Mouse (Mus musculus): ENCODE data around the gene Obscn.

Obscn gene

DNA sequence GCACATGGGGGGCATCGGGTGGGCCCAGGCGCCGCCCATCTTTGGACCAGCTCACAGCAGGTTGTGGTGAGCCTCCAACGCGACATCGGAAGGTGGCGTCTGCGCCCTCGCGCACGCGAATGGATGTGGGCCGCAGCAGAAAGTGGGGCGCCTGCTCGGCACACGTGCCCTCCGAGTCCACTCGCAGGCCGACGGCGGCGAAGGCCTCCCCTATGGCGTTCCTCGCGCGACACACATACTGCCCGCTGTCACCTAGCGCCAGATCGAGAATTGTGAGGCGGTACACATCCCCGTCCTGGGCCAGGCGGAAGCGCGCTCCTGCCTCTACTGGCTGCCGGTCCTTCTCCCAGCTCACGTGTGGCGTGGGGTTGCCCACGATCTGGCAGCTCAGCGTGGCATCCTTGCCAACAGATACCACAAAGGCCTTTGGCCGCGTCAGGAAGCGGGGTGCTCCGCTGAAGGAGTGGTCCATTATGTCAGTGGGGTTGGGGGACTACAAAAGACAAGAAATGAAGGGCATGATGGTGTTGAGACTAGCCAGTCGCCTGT lies at the start of gene Obscn:
Obscn (minus strand) TSS at position 499 of the 549 bp plus-strand sequence.
- DNase-seq, result no peak

GRCm38 (mm10) chr11:59185490-59185889 lies 49.3 kb upstream of the Obscn start:
- DNase-seq, result no peak

- DNase-seq, result no peak
Observed at GRCm38 (mm10) chr11:59183821-59184220, 47.6 kb upstream of the Obscn start.

- no peak for DNase-seq
Observed at GRCm38 (mm10) chr11:59182864-59183331, 46.7 kb upstream of the Obscn start, which contains the start of gene Gjc2. Gene Gjc2, minus strand, starts transcription at chr11:59183213.

- DNase-seq, result no peak
Observed at GRCm38 (mm10) chr11:59176921-59177320, 40.7 kb upstream of the Obscn start.

GRCm38 (mm10) chr11:59176475-59176874 lies 40.3 kb upstream of the Obscn start:
- DNase-seq, result no peak

- DNase-seq, result no peak
Observed at GRCm38 (mm10) chr11:59174189-59174838, 38.1 kb upstream of the Obscn start.

DNA sequence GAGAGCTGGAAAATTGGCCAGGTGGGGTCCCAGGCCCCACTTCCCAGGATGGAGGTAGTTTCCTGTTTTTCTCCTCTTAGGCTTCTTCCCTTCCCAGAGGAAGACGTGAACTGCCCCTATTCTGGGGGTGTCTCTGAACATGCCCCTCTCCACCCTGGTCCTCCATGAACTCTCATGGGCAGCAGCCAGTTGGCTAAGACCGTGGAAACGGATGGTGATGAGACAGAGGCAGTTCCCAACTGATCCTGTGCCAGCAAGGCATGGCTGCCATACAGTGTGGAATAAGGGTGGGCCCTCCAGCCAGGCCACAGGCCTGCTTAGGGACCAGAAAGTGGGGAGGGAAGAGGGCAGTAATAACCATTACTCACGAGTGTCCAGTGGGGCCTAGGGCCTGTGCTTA lies 34.3 kb upstream of the Obscn start:
- no peak for DNase-seq

DNA sequence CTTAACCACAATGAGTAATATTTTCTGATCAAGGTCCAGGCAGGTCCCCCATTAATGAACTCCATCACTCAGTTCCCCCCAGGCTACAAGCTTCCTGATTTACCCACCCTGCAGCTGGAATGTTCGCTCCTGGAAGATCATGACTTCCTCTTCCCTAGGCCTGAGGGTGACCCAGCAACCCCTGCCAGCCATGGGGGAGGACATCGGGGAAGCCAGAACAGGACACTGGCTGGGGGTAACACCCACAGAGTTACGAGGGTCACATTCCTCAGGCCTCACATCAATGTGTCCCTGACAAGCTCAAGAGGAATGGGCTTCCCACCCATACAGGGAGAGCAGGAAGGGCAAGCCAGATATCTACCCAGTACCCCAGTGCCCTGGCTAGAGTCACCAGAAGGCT lies 33.6 kb upstream of the Obscn start:
- no peak for DNase-seq

GRCm38 (mm10) chr11:59165616-59166241 lies 29.5 kb upstream of the Obscn start:
- DNase-seq, result no peak

GRCm38 (mm10) chr11:59164384-59164783 lies 28.2 kb upstream of the Obscn start:
- DNase-seq, result no peak

GRCm38 (mm10) chr11:59163255-59164236 lies 27.3 kb upstream of the Obscn start, which contains the start of gene Iba57:
Gene Iba57, minus strand, starts transcription at chr11:59163739.
- peak; percentile 98 for DNase-seq

DNA sequence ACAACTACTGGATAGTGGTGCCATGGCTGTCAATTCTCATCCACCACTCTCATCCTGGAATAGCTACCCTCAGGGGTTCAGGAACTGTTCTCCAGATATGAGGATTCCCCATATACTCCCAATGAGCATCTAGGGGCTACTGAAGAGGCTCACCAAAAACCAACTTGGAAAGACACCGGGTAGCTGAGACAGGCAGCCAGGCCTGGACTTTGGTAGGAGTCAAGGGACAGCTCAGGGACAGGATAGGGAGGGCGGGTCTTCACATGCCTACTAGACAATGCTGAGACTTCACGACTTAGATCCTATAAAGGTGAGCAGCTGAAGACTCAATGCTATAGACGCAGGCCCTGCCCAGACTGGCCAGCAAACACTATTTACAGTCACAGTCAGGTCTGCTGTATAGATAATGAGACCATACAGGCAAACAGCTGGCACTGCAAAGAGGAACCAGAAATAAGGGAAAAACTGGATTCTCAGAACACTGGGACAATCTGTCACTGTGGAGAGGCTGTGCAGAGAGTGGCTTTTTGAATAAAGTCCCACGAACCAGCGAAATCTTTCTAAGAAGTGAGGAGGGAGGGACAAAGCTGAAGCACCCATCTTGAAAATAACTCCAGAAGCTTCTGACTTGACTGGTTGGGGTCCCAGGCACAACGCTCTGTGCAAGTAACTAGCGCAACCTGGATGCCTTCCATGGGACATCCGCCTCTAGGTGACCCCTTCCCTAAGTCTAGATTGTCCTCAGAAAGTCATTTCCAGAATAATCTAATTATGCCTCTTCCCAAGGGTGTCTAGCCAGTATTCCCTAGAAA lies 26.4 kb upstream of the Obscn start:
- no peak for DNase-seq

GRCm38 (mm10) chr11:59161398-59161797 lies 25.2 kb upstream of the Obscn start:
- DNase-seq, result no peak

DNA sequence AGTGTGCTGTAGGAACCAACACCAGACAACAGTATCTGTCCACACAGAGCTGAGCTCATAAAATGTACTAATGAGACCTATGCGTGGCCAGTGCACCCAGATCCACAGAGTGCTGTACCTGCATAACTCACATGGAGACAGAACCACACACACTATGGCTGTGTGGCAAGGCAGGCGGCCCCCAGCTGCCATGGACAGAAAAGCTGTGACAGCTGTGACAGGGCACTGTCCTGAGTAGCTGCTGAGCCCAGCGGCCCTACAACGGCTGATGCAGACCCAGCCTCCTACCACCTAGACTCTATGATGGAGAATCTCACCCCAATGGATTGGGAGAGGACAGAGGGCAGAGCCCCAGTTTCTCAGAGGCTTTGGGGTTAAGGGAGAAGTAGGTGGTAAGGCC lies 23.4 kb upstream of the Obscn start:
- DNase-seq, result no peak

DNA sequence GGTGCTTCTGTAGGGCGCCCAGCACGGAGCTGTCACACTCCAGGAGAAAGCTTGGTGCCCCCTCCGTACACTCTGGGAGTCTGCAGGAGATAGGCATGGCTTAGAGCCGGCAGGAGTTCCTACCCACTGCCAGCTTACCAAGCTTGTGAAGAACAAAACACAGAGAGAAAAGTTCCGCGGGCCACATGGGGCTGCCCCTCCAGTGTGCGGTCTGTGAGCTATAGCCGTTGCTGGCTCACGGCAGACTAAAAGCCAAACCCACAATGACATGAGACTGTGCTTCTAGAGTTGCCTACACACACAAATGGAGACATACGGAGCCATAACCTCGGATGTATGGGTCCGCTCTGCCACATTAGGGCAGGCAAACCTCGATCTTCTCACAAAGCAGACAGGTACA lies 22.9 kb upstream of the Obscn start:
- DNase-seq, result no peak

DNA sequence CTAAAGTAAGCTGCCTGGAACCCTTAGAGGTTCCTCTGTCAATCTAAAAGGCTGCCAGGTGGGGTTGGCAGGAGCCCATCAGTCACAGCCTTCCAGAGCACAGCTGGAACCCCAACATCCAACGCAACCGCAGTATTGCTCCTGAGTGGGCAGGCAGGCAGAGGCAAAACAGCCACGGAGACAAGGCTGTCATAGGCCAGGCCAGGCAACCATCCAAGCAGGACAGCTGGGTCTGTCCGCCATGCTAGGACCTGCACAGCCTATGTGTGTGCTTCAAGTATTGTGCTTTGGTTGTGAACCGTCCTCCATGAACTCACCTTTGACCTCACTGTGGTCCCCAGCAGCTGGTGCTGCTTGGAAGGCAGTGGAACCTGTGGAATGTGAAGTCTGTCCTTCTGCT lies 19.7 kb upstream of the Obscn start:
- DNase-seq, result no peak

DNA sequence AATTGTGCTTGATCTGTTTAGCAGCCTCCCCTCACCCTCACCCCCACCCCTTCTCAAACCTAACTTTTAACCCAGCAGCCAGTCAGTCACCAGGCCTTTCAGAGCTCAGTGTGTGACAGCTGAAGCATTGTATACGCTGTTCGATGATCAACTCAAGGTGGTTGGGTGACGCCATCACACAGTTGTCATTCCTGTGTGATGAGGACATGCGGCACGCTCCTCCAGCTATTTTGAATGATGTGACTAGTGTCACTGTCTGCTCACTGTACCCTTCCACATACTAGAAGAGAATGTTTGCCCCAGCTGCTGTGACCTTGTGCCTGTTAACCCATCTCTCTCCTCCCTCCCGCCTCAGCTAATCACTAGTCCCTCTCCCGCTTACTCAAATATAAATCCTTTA lies 18.0 kb upstream of the Obscn start:
- no peak for DNase-seq

- no peak for DNase-seq
Observed at GRCm38 (mm10) chr11:59151729-59152128, 15.5 kb upstream of the Obscn start.

GRCm38 (mm10) chr11:59149302-59149701 lies 13.1 kb upstream of the Obscn start:
- DNase-seq, result no peak

DNA sequence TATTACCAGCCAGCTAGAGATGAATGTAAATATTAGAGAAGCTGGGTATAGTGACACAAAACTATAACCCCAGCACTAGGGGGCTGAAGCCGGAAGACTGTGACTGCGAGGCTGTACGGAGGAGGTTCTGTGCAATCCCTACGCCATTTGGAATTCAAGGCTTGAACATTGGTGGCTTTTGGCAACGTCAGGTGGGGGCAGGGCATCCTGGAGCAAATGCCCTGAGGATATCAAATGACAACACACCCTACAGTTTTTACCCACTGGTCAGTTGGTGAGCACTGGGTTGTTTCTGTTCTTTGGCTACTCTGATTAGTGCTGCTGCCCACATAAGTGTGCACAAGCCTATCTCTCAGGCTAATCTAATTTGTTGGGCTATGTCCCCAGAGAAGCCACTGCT lies 6.8 kb upstream of the Obscn start:
- DNase-seq, result no peak

DNA sequence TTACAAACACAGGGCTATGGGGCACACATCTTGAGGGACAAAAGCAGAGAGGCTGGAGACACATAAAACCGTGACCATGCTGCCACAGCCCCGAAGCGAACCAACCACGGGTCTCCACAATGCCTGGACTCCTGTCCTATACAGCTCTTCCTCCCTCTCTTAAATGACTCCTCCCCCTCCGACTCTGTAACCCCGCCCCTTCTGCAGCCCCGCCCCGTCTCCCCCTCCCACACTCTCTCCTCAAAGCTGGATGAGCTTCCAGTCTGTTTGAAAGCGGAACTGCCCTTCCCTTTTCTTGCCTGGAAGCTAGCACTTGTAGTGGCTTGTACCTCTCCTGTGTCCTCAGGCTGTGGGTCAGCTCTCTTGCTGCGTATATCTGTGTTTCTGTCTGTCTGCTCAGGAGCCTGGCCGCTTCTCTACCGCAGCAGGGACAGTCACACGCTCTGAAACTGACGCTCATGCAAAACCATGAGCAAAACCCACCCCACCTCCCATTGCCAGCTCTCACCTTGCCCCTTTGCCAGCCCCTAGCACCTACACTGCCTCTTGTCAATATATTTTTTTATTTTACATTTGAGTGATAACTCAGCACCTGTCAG lies 5.7 kb upstream of the Obscn start:
- no peak for DNase-seq

Measured in cerebellum, adult 8-10 months (tissue).